In genomic region chr15:25702602-25703001, GRCm38 (mm10) we compare ENCODE assay signal across 15 mouse cellular contexts.
"Had no signal": no experiment of that assay in that cellular context is flagged by ENCODE, and none has a peak within 500 bp of the region (broad histone marks: within the 10 kb centered on the region; RNA-seq: fewer than 3 reads in every experiment).

No protein-coding gene starts in this region.

- H3K9me3 ChIP-seq: limb, embryonic 10.5 days; limb, embryonic 13.5 days; liver, embryonic 12.5 days; liver, embryonic 15.5 days; lung, embryonic 15.5 days; midbrain, embryonic 13.5 days had no signal

- H3K27me3 ChIP-seq: limb, embryonic 13.5 days; liver, embryonic 12.5 days; liver, embryonic 15.5 days; lung, embryonic 15.5 days; midbrain, embryonic 13.5 days had no signal

- H3K9ac ChIP-seq: limb, embryonic 13.5 days; liver, embryonic 12.5 days; liver, embryonic 15.5 days; lung, embryonic 15.5 days; midbrain, embryonic 13.5 days had no signal

- ATAC-seq: intestine, postnatal 0 days; liver, embryonic 12.5 days; midbrain, embryonic 13.5 days had no signal

- H3K4me3 ChIP-seq: limb, embryonic 10.5 days; limb, embryonic 13.5 days; liver, embryonic 12.5 days; liver, embryonic 15.5 days; lung, embryonic 15.5 days; midbrain, embryonic 13.5 days had no signal

- H3K4me1 ChIP-seq: liver, embryonic 12.5 days; liver, embryonic 15.5 days; lung, embryonic 15.5 days; midbrain, embryonic 13.5 days had no signal

- H3K4me2 ChIP-seq: limb, embryonic 13.5 days; liver, embryonic 12.5 days; liver, embryonic 15.5 days; lung, embryonic 15.5 days; midbrain, embryonic 13.5 days had no signal

- H3K27ac ChIP-seq: limb, embryonic 10.5 days; limb, embryonic 13.5 days; liver, embryonic 12.5 days; liver, embryonic 15.5 days; lung, embryonic 15.5 days; macrophage; midbrain, embryonic 13.5 days had no signal

- DNase-seq: kidney, adult 9 months; kidney, postnatal 36 days; liver; lung, adult 18-20 months; right cerebral cortex, postnatal 14 days; right cerebral cortex, postnatal 4 days; thymus, postnatal 25 days had no signal
